Mouse (Mus musculus) layer of hippocampus, adult 9-11 months (tissue): Measurements from ENCODE around the gene Spata46.

Experiments
- DNase-seq: peaks from one replicate; pipeline ENCODE4 v3.0.0; 2022

Spata46 gene

DNA sequence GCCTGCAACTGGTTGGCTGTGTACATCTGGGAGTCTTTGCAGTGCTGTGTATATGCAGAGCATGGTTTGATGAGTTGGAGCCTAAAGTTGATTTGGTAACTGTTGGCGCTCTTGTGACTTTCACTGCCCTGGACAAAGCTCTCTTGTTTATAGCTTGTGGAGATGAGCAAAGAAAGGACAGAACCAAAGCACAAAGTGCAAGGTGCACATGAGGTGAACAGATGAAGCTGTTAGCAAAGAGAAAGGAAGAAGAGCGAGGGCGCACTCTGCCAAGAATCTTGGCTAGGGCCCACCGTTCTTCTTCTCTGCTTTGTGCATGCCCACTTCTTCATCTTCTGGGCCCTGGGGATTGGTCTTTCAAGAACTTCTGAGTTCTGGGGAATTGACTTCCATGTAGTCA, 35.3 kb downstream of the Spata46 start:
- DNase-seq: no peak

GRCm38 (mm10) chr1:170346266-170346665, 37.7 kb downstream of the Spata46 start:
- no peak for DNase-seq

DNA sequence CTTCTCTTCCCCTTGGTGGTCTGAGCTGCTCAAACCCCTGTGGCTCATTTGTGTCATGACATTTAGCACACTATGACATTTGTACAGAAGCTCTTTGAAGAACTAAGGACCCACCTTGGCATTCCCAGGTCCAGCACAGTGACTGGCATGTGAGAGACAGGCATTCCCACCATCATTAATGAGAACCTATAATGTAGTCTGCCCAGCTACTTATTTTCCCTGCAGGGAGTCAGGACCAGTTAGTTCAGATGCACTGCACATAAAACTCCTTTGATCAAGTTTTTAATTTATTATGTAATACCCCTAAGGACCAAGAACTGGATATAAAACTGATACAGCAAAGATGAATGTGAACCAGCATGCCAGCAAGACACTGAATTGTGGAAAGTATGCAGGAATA, 42.5 kb downstream of the Spata46 start:
- DNase-seq: no peak

DNA sequence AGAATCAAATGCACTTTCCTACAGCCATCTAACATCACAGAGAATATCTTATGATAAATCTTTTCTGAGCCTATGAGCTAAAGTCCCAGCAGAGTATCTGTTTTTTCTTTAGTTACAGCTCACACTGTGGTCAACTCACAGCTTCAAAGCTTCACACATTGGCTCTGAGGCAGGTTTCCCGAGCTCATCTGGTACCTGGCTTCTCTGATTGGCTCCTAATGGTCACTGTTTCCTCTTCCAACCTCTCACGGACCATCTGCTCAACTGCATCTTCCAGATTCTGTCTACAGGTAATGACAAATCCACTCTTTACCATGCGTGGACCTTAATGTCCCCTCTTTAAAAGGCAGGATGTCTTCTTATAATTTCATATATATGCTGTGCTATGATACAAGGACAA, 44.7 kb downstream of the Spata46 start:
- no peak for DNase-seq

- no peak for DNase-seq
These were observed 51.7 kb downstream of the Spata46 start for GRCm38 (mm10) chr1:170360183-170360915.
